Mouse (Mus musculus) cortical plate, adult 2 months (tissue): ENCODE results near the gene Zfp830.

Experiments used
- CTCF ChIP-seq: fragments of 200-500 bp; IDR thresholded peaks from 2 replicates; pipeline ENCODE4 v1.5.1; 2011; ENCODE audit warnings: mild to moderate bottlenecking, control low read depth, low read length; ENCODE audit not compliant: insufficient read depth; ENCODE audit errors: extremely low read depth
- POLR2A ChIP-seq: fragments of 200-500 bp; IDR thresholded peaks from 2 replicates; pipeline ENCODE4 v1.6.1; 2011; ENCODE audit warnings: mild to moderate bottlenecking, low read length, control low read depth; ENCODE audit not compliant: insufficient read depth; ENCODE audit errors: extremely low read depth

DNA sequence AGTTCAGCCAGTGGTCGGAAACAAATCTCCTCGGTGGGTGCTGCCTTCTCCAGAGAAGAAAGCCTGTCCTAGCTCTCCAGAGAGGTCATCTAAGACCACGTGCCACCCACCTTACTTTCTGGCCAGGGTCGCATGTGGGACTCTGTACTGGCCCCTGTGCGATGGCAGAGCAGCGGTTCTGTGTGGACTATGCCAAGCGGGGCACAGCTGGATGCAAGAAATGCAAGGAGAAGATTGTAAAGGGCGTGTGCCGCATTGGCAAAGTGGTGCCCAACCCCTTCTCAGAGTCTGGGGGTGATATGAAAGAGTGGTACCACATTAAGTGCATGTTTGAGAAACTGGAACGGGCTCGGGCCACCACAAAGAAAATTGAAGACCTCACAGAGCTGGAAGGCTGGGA, 19.3 kb downstream of the Zfp830 start:
- TF ChIP-seq POLR2A (no peak), CTCF (no peak)
